Mouse (Mus musculus) neutrophil, adult 5-6 weeks (primary cell): ENCODE data around the gene Olfr190. TPM values are rescaled to one million over a fixed set of nuclear protein-coding genes. Genes with fewer than 3 reads are reported as not detected.
"Not testable (repeated sequence)": the region's sequence is repeated elsewhere in the genome, so short reads cannot be mapped to it uniquely, and the experiment has no call there.

Experiments
- ATAC-seq: fragments of 151-379, 151-347 bp; 2 replicates; pipeline ENCODE4 v1.8.0; 2017; ENCODE audit warnings: mild to moderate bottlenecking, moderate TSS enrichment; ENCODE audit not compliant: insufficient number of reproducible peaks, poor library complexity, low FRiP score, severe bottlenecking; ENCODE audit errors: extremely low read depth
- total RNA-seq: library from RNA; stranded (forward); fragments of 200-1000 nt; gene quantifications from 2 replicates; pipeline ENCODE4 v1.2.3, GENCODE M21; 2017

Olfr190 gene
- total RNA-seq, result under 0.01 TPM in 1 of 2 replicates, not detected in the other

GRCm38 (mm10) chr16:59077905-59078304 is at the start of gene Olfr190:
Olfr190 (minus strand) TSS chr16:59078005.
- no peak for ATAC-seq

- ATAC-seq, result no peak
Measured at GRCm38 (mm10) chr16:59120969-59121368, 43.2 kb upstream of the Olfr190 start, which contains the start of gene Olfr194. Olfr194 (minus strand) TSS chr16:59121069.

- no peak for ATAC-seq
Measured at GRCm38 (mm10) chr16:59111781-59112180, 34.0 kb upstream of the Olfr190 start, which contains the start of gene Olfr193. Olfr193 (minus strand) TSS chr16:59111881.

GRCm38 (mm10) chr16:59108522-59108921 is 30.7 kb upstream of the Olfr190 start:
- not testable (repeated sequence) for ATAC-seq

GRCm38 (mm10) chr16:59105312-59105711 is 27.5 kb upstream of the Olfr190 start:
- no peak for ATAC-seq

- ATAC-seq, result not testable (repeated sequence)
Measured at GRCm38 (mm10) chr16:59089722-59090121, 11.9 kb upstream of the Olfr190 start, which contains the start of gene Olfr191. Olfr191 (minus strand) TSS chr16:59089822.

- ATAC-seq, result not testable (repeated sequence)
Measured at GRCm38 (mm10) chr16:59081113-59081512, 3.3 kb upstream of the Olfr190 start.

- no peak for ATAC-seq
Measured at GRCm38 (mm10) chr16:59073520-59073919, 4.3 kb downstream of the Olfr190 start.

- ATAC-seq, result no peak
Measured at GRCm38 (mm10) chr16:59071755-59072154, 6.0 kb downstream of the Olfr190 start.

GRCm38 (mm10) chr16:59062411-59062810 is 15.4 kb downstream of the Olfr190 start:
- ATAC-seq, result not testable (repeated sequence)

GRCm38 (mm10) chr16:59049286-59049685 is 28.5 kb downstream of the Olfr190 start:
- not testable (repeated sequence) for ATAC-seq

GRCm38 (mm10) chr16:59048860-59049259 is 28.9 kb downstream of the Olfr190 start:
- no peak for ATAC-seq

- no peak for ATAC-seq
Measured at GRCm38 (mm10) chr16:59047579-59047978, 30.2 kb downstream of the Olfr190 start.

- ATAC-seq, result no peak
Measured at GRCm38 (mm10) chr16:59045835-59046234, 32.0 kb downstream of the Olfr190 start.

- ATAC-seq, result no peak
Measured at GRCm38 (mm10) chr16:59039710-59040109, 38.1 kb downstream of the Olfr190 start, which contains the start of gene Olfr187. Olfr187 (minus strand) TSS chr16:59039767.

- no peak for ATAC-seq
Measured at GRCm38 (mm10) chr16:59030191-59030590, 47.6 kb downstream of the Olfr190 start, which contains the start of gene Olfr186. Olfr186 (minus strand) TSS chr16:59030291.

Other genes with a start within 250 kb of the Olfr190 start
- gene Olfr177, start 203.2 kb downstream of the Olfr190 start, total RNA-seq, result 0.25 TPM in 1 of 2 replicates, not detected in the other
- not detected in 2 replicates for gene Olfr178, start 185.9 kb downstream of the Olfr190 start, total RNA-seq
- gene Olfr181, start 149.2 kb downstream of the Olfr190 start, total RNA-seq, result not detected in 2 replicates
- gene Olfr180, start 148.6 kb downstream of the Olfr190 start, total RNA-seq, result not detected in 2 replicates
- not detected in 2 replicates for gene Olfr183, start 82.6 kb downstream of the Olfr190 start, total RNA-seq
- not detected in 2 replicates for gene Olfr186, start 47.7 kb downstream of the Olfr190 start, total RNA-seq
- gene Olfr187, start 38.2 kb downstream of the Olfr190 start, total RNA-seq, result not detected in 2 replicates
- gene Olfr191, start 11.8 kb upstream of the Olfr190 start, total RNA-seq, result not detected in 2 replicates
- not detected in 2 replicates for gene Olfr193, start 33.9 kb upstream of the Olfr190 start, total RNA-seq
- gene Olfr194, start 43.1 kb upstream of the Olfr190 start, total RNA-seq, result 0.12 TPM in 1 of 2 replicates, not detected in the other
- not detected in 2 replicates for gene Olfr195, start 69.0 kb upstream of the Olfr190 start, total RNA-seq
- gene Olfr196, start 92.4 kb upstream of the Olfr190 start, total RNA-seq, result not detected in 2 replicates
- gene Olfr198, start 125.5 kb upstream of the Olfr190 start, total RNA-seq, result not detected in 2 replicates
- not detected in 2 replicates for gene Olfr199, start 141.8 kb upstream of the Olfr190 start, total RNA-seq
- not detected in 2 replicates for gene Olfr201, start 194.6 kb upstream of the Olfr190 start, total RNA-seq
- not detected in 2 replicates for gene Olfr202, start 208.8 kb upstream of the Olfr190 start, total RNA-seq
- not detected in 2 replicates for gene Olfr203, start 220.9 kb upstream of the Olfr190 start, total RNA-seq
- not detected in 2 replicates for gene Olfr204, start 240.2 kb upstream of the Olfr190 start, total RNA-seq